Mouse (Mus musculus) E14TG2a.4 (cell line): ENCODE data around the gene Mapkap1.

Source experiments
- H3K27me3 ChIP-seq: 2 replicates; pipeline ENCODE4 v1.6.1; 2014; ENCODE audit warnings: low read length, control low read depth; ENCODE audit not compliant: insufficient read depth
- H3K36me3 ChIP-seq: 2 replicates; pipeline ENCODE4 v1.6.1; 2014; ENCODE audit warnings: low read length, control low read depth; ENCODE audit not compliant: insufficient read depth
- H3K4me1 ChIP-seq: replicated peaks from 2 replicates; pipeline ENCODE4 v1.6.1; 2014; ENCODE audit warnings: low read depth, low read length, control low read depth
- H3K4me3 ChIP-seq: replicated peaks from 2 replicates; pipeline ENCODE4 v1.5.1; 2014; ENCODE audit warnings: mild to moderate bottlenecking, low read length
- H3K9me3 ChIP-seq: 2 replicates; pipeline ENCODE4 v1.6.1; 2014; ENCODE audit warnings: low read length, control low read depth
- CTCF ChIP-seq: conservative IDR thresholded peaks from 2 replicates; pipeline ENCODE4 v1.5.1; 2014; ENCODE audit warnings: low read length
- NANOG ChIP-seq: IDR thresholded peaks from 2 replicates; pipeline ENCODE4 v1.6.1; 2014; ENCODE audit warnings: borderline replicate concordance, low read length, mixed read lengths
- POU5F1 ChIP-seq: IDR thresholded peaks from 2 replicates; pipeline ENCODE4 v1.6.1; 2014; ENCODE audit warnings: low read length, borderline replicate concordance

Mapkap1 gene

GRCm38 (mm10) chr2:34531801-34532298, 125.3 kb downstream of the Mapkap1 start:
- no peaks in the 10 kb centered on the region for H3K27me3 ChIP-seq
- H3K36me3 ChIP-seq = peaks cover 17% of the 10 kb centered on the region
- no peaks in the 10 kb centered on the region for H3K9me3 ChIP-seq
- H3K4me1 ChIP-seq = no peaks in the 10 kb centered on the region
- TF ChIP-seq NANOG = no peak
- no peak for TF ChIP-seq POU5F1
- no peak for TF ChIP-seq CTCF
- no peak overlapping the region for H3K4me3 ChIP-seq

GRCm38 (mm10) chr2:34532394-34532793, 125.8 kb downstream of the Mapkap1 start:
- peaks cover 19% of the 10 kb centered on the region for H3K36me3 ChIP-seq
- H3K9me3 ChIP-seq = no peaks in the 10 kb centered on the region
- TF ChIP-seq NANOG = no peak
- TF ChIP-seq CTCF = no peak
- no peak for TF ChIP-seq POU5F1
- no peaks in the 10 kb centered on the region for H3K27me3 ChIP-seq
- H3K4me3 ChIP-seq = no peak overlapping the region
- H3K4me1 ChIP-seq = no peaks in the 10 kb centered on the region

- Histone ChIP-seq H3K9me3 (no peaks in the 10 kb centered on the region), H3K27me3 (no peaks in the 10 kb centered on the region)
- TF ChIP-seq POU5F1 (no peak), CTCF (no peak), NANOG (no peak)
These were observed 126.7 kb downstream of the Mapkap1 start for GRCm38 (mm10) chr2:34533281-34533680.

GRCm38 (mm10) chr2:34534996-34535395, 128.4 kb downstream of the Mapkap1 start:
- Histone ChIP-seq H3K9me3 (no peaks in the 10 kb centered on the region), H3K27me3 (no peaks in the 10 kb centered on the region), H3K36me3 (peaks cover 35% of the 10 kb centered on the region), H3K4me3 (no peak overlapping the region), H3K4me1 (no peaks in the 10 kb centered on the region)
- TF ChIP-seq NANOG (no peak), POU5F1 (no peak), CTCF (no peak)

More at GRCm38 (mm10) chr2:34533281-34533680, 126.7 kb downstream of the Mapkap1 start:
- Histone ChIP-seq H3K4me3 (no peak overlapping the region), H3K36me3 (peaks cover 22% of the 10 kb centered on the region), H3K4me1 (no peaks in the 10 kb centered on the region)

- no peak overlapping the region for H3K4me3 ChIP-seq
- H3K4me1 ChIP-seq = no peaks in the 10 kb centered on the region
- TF ChIP-seq POU5F1 (no peak), CTCF (no peak), NANOG (no peak)
- H3K27me3 ChIP-seq = no peaks in the 10 kb centered on the region
- H3K36me3 ChIP-seq = peaks cover 35% of the 10 kb centered on the region
- no peaks in the 10 kb centered on the region for H3K9me3 ChIP-seq
These were observed 130.8 kb downstream of the Mapkap1 start for GRCm38 (mm10) chr2:34537356-34537755.

GRCm38 (mm10) chr2:34543581-34543980, 137.0 kb downstream of the Mapkap1 start:
- Histone ChIP-seq H3K27me3 (no peaks in the 10 kb centered on the region), H3K9me3 (no peaks in the 10 kb centered on the region), H3K36me3 (peaks cover 19% of the 10 kb centered on the region; the same call in 1 of the 2 replicates), H3K4me1 (no peaks in the 10 kb centered on the region), H3K4me3 (no peak overlapping the region)
- TF ChIP-seq CTCF (no peak), NANOG (no peak), POU5F1 (no peak)

GRCm38 (mm10) chr2:34544021-34544420, 137.4 kb downstream of the Mapkap1 start:
- Histone ChIP-seq H3K4me1 (no peaks in the 10 kb centered on the region), H3K36me3 (peaks cover 15% of the 10 kb centered on the region; the same call in 1 of the 2 replicates), H3K27me3 (no peaks in the 10 kb centered on the region), H3K9me3 (no peaks in the 10 kb centered on the region), H3K4me3 (no peak overlapping the region)
- TF ChIP-seq POU5F1 = no peak
- TF ChIP-seq CTCF = no peak
- TF ChIP-seq NANOG = no peak

- H3K36me3 ChIP-seq = peaks cover 11% of the 10 kb centered on the region; the same call in 1 of the 2 replicates
- H3K4me1 ChIP-seq = no peaks in the 10 kb centered on the region
- no peak overlapping the region for H3K4me3 ChIP-seq
- H3K27me3 ChIP-seq = no peaks in the 10 kb centered on the region
- no peaks in the 10 kb centered on the region for H3K9me3 ChIP-seq
- TF ChIP-seq CTCF (no peak), NANOG (no peak), POU5F1 (no peak)
These were observed 138.2 kb downstream of the Mapkap1 start for GRCm38 (mm10) chr2:34544646-34545395.
